Mouse (Mus musculus) liver, embryonic 11.5 days (tissue): ENCODE data around the gene 1700030J22Rik. TPM values are rescaled to one million over a fixed set of nuclear protein-coding genes. Genes with fewer than 3 reads are reported as not detected.

ENCODE experiments used
- ATAC-seq: fragments of 200-750 bp; cut with Nextera tagmentation; replicated peaks from 2 replicates; pipeline ENCODE4 v1.8.0; 2017; ENCODE audit warnings: moderate number of reproducible peaks, mild to moderate bottlenecking, moderate TSS enrichment, moderate library complexity; ENCODE audit not compliant: low FRiP score
- DNase-seq: peaks from one replicate; pipeline ENCODE4 v3.0.0-alpha.2; 2017; ENCODE audit warnings: low spot score
- H3K27ac ChIP-seq: fragments of 300-500 bp; sonication (generic); 2 replicates; pipeline ENCODE4 v1.5.1; 2014; ENCODE audit warnings: mild to moderate bottlenecking, low read depth, low read length, control low read depth
- H3K27me3 ChIP-seq: fragments of 300-500 bp; sonication (generic); replicated peaks from 2 replicates; pipeline ENCODE4 v1.6.1; 2014; ENCODE audit warnings: low read length, mixed read lengths; ENCODE audit not compliant: control insufficient read depth, insufficient read depth
- H3K36me3 ChIP-seq: fragments of 300-500 bp; sonication (generic); 2 replicates; pipeline ENCODE4 v1.6.1; 2014; ENCODE audit warnings: mild to moderate bottlenecking, low read length, moderate library complexity, mixed read lengths; ENCODE audit not compliant: control insufficient read depth, insufficient read depth
- H3K4me1 ChIP-seq: fragments of 300-500 bp; sonication (generic); replicated peaks from 2 replicates; pipeline ENCODE4 v1.6.1; 2014; ENCODE audit warnings: low read length, mixed read lengths; ENCODE audit not compliant: control insufficient read depth, insufficient read depth
- H3K4me2 ChIP-seq: fragments of 300-500 bp; sonication (generic); 2 replicates; pipeline ENCODE4 v1.6.1; 2014; ENCODE audit warnings: mild to moderate bottlenecking, control low read depth, moderate library complexity
- H3K4me3 ChIP-seq: fragments of 300-500 bp; sonication (generic); 2 replicates; pipeline ENCODE4 v1.5.1; 2014; ENCODE audit warnings: low read depth, low read length, control low read depth
- H3K9ac ChIP-seq: fragments of 300-500 bp; sonication (generic); 2 replicates; pipeline ENCODE4 v1.6.1; 2014; ENCODE audit warnings: low read depth, low read length, control low read depth
- H3K9me3 ChIP-seq: fragments of 300-500 bp; sonication (generic); 2 replicates; pipeline ENCODE4 v1.6.1; 2016; ENCODE audit warnings: low read length, inconsistent platforms, mixed read lengths; ENCODE audit not compliant: control insufficient read depth
- WGBS: fragments of 180-500 bp; shearing (Covaris S2); extraction: QIAGEN DNeasy Blood & Tissue Kit; methylation state at CpG from one replicate; pipeline ENCODE4 v1.1.7; 2014; 5-methylcytosine and 5-hydroxymethylcytosine counted together
- polyA plus RNA-seq: library from polyadenylated mRNA; unstranded; fragments of >200 nt; fragmentation: Nextera tagmentation; extraction: Ambion mirVana; gene quantifications from 2 replicates; pipeline ENCODE4 v1.2.1, GENCODE M21; 2014

Gene 1700030J22Rik
- polyA plus RNA-seq, 1 experiment from 2014 or later, result 0.63 TPM

GRCm38 (mm10) chr8:116927880-116928279 lies 50.9 kb downstream of the 1700030J22Rik start:
- H3K4me1 ChIP-seq, result peaks cover 5% of the 10 kb centered on the region
- H3K9me3 ChIP-seq, result no peaks in the 10 kb centered on the region
- peaks cover 31% of the 10 kb centered on the region; the same call in 1 of the 2 replicates for H3K36me3 ChIP-seq
- H3K4me2 ChIP-seq, result no peak overlapping the region
- no peaks in the 10 kb centered on the region for H3K27me3 ChIP-seq
- 84% methylated on average over 9 of the region's 9 CpGs for WGBS
- no peak overlapping the region for H3K4me3 ChIP-seq
- 0 out of 2 replicates have a peak, but pooled peaks have one; percentile 32 for ATAC-seq
- H3K9ac ChIP-seq, result no peak overlapping the region
- DNase-seq, result no peak
- no peak overlapping the region for H3K27ac ChIP-seq

DNA sequence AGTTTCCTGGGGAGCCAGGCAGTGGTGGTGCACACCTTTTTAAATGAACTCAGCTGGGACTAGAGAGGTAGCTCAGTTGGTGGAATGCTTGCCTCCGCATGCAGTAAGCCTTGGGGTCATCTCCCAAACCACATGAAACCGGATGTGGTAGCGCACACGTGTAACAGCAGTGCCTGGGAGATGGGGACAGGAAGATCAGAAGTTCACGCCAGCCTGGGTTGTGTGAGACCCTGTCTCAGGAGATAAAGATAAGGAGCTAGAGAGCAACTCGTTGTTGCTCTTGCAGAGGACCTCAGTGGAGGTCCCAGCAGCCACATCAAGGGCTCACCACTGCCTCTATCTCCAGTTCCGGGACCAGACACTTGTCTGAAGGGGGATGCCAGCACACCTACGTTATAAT lies 55.2 kb downstream of the 1700030J22Rik start:
- peak overlapping the region; percentile 9; the same call in 1 of the 2 replicates for H3K4me2 ChIP-seq

DNA sequence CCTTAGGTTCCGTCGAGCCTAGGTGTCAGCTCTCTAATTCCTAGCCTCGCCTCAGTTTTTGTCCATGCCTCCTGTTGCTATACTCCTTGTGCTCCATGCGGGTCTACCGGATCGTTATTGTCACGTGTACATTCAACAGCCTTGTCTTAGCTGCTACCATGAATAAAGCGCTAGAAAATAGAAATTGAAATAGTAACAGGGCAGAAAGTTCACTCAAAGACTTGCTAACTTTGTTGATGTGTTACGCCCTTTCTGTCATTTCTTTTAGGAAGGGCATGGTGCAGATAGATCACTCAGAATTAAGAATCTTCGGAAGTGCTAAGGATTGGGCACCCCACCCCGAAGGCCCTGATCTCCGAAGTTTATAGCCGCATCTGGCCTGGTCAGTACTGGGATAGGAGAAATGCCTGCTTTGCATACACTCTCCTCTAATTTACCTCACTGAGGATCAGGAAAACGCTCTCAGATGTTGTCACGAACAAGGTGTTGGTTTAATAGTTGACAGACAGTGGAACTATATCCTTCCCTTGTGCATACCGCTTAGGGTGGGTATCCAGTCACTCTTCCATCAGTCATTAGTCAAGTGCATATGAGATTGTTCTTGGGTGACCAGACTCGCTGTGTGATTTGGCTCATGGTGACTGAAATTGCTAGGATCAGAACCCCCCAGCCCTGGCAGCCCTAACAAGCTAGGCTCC lies 56.5 kb downstream of the 1700030J22Rik start:
- peak overlapping the region; percentile 68 for H3K4me2 ChIP-seq
- DNase-seq, result no peak
- H3K36me3 ChIP-seq, result 0 out of 2 replicates have a peak, but pooled peaks cover 5% of the 10 kb centered on the region
- peak overlapping the region; percentile 80 for H3K4me3 ChIP-seq
- WGBS, result 30% methylated on average over 17 of the region's 17 CpGs
- peak overlapping the region; percentile 78; the same call in 1 of the 2 replicates for H3K27ac ChIP-seq
- peaks cover 5% of the 10 kb centered on the region for H3K4me1 ChIP-seq
- H3K9me3 ChIP-seq, result no peaks in the 10 kb centered on the region
- no peak for ATAC-seq
- peak overlapping the region; percentile 88 for H3K9ac ChIP-seq
- no peaks in the 10 kb centered on the region for H3K27me3 ChIP-seq

More for the DNA sequence above, 55.2 kb downstream of the 1700030J22Rik start:
- no peak for ATAC-seq
- H3K27ac ChIP-seq, result 0 out of 2 replicates have a peak overlapping the region, but pooled peaks have one; percentile 27
- no peak overlapping the region for H3K4me3 ChIP-seq
- 54% methylated on average over 8 of the region's 8 CpGs for WGBS
- H3K9ac ChIP-seq, result no peak overlapping the region
- no peaks in the 10 kb centered on the region for H3K9me3 ChIP-seq
- H3K4me1 ChIP-seq, result peaks cover 5% of the 10 kb centered on the region
- DNase-seq, result no peak
- no peaks in the 10 kb centered on the region for H3K27me3 ChIP-seq
- peaks cover 12% of the 10 kb centered on the region; the same call in 1 of the 2 replicates for H3K36me3 ChIP-seq

- Histone ChIP-seq H3K9me3 (no peaks in the 10 kb centered on the region), H3K9ac (peak within 1 kb of the TSS; percentile 88), H3K27me3 (no peaks in the 10 kb centered on the region), H3K4me2 (peak within 1 kb of the TSS; percentile 68), H3K36me3 (0 out of 2 replicates have a peak, but pooled peaks cover 7% of the 10 kb centered on the region), H3K4me3 (peak within 1 kb of the TSS; percentile 80), H3K27ac (peak within 1 kb of the TSS; percentile 78), H3K4me1 (peaks cover 5% of the 10 kb centered on the region)
- 0% methylated on average over 57 of the region's 57 CpGs for WGBS
- DNase-seq (peak; percentile 98), ATAC-seq (peak; percentile 93)
These were observed 57.3 kb downstream of the 1700030J22Rik start, which contains the start of the genes Cmc2 and Cenpn for GRCm38 (mm10) chr8:116921337-116922059. Cmc2 (minus strand) TSS chr8:116921455. Cenpn (plus strand) TSS chr8:116921730.

DNA sequence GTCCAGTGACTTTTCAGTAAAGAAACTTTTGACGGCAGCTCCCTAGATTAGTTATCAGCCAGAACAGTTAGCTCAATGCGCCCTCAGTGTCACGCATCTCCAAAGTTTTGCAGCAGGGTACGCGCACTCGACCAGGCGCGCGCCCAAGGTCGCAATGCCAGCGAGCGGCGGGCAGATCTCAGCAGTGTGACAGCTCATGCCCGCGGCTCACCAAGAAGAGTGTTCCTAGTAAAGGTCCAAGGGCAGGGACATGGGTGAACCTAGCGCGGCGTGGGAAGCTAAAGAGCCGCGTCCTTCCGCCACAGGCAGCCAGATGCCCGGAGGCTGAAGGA lies 57.8 kb downstream of the 1700030J22Rik start:
- Histone ChIP-seq H3K36me3 (0 out of 2 replicates have a peak, but pooled peaks cover 11% of the 10 kb centered on the region), H3K9me3 (no peaks in the 10 kb centered on the region), H3K4me3 (peak overlapping the region; percentile 80), H3K27ac (peak overlapping the region; percentile 78), H3K4me1 (peaks cover 5% of the 10 kb centered on the region), H3K9ac (peak overlapping the region; percentile 88), H3K4me2 (peak overlapping the region; percentile 68), H3K27me3 (no peaks in the 10 kb centered on the region)
- under 1% methylated on average over 22 of the region's 22 CpGs for WGBS
- ATAC-seq, result peak; percentile 68
- DNase-seq, result no peak

Other genes starting within 250 kb of the 1700030J22Rik start
- gene Cdyl2, start 246.0 kb downstream of the 1700030J22Rik start, polyA plus RNA-seq, result 6.3 and 7.9 TPM in 2 replicates
- gene Cmc2, start 57.5 kb downstream of the 1700030J22Rik start, polyA plus RNA-seq, result 94.4 and 101 TPM in 2 replicates
- 53.9 and 56.9 TPM in 2 replicates for gene Cenpn, start 57.2 kb downstream of the 1700030J22Rik start, polyA plus RNA-seq
- gene Atmin, start 35.6 kb downstream of the 1700030J22Rik start, polyA plus RNA-seq, result 13.1 and 13.3 TPM in 2 replicates
- 147 and 149 TPM in 2 replicates for gene Gcsh, start 14.6 kb upstream of the 1700030J22Rik start, polyA plus RNA-seq
- 0.03 and 0.16 TPM in 2 replicates for gene Pkd1l2, start 103.5 kb upstream of the 1700030J22Rik start, polyA plus RNA-seq
- 11.3 and 11.9 TPM in 2 replicates for gene Bco1, start 116.9 kb upstream of the 1700030J22Rik start, polyA plus RNA-seq
- gene Gan, start 179.2 kb upstream of the 1700030J22Rik start, polyA plus RNA-seq, result 2.0 and 2.1 TPM in 2 replicates